Mouse (Mus musculus) heart, embryonic 14.5 days (tissue): Measurements from ENCODE around the gene Zdhhc17. TPM values are rescaled to one million over a fixed set of nuclear protein-coding genes. Genes with fewer than 3 reads are reported as not detected.

Experiments
- ATAC-seq: fragments of 200-750 bp; cut with Nextera tagmentation; 2 replicates; pipeline ENCODE4 v1.8.0; 2017; ENCODE audit warnings: low read depth, moderate TSS enrichment; ENCODE audit not compliant: insufficient number of reproducible peaks, insufficient read depth, low FRiP score
- H3K27ac ChIP-seq, 2 experiments: fragments of 200-500 bp in 1 of 2; fragments of 300-500 bp in 1 of 2; sonication (generic) in 1 of 2; replicated peaks in 1 of 2; 2 replicates each; pipeline ENCODE4 v1.5.1; 2012 to 2014; ENCODE audit warnings: low read depth in 2 of 2, low read length in 2 of 2, control low read depth in 1 of 2, mild to moderate bottlenecking in 1 of 2, mixed read lengths in 1 of 2; ENCODE audit not compliant: control insufficient read depth in 1 of 2, insufficient read depth in 1 of 2
- H3K27me3 ChIP-seq: fragments of 300-500 bp; sonication (generic); 2 replicates; pipeline ENCODE4 v1.6.1; 2014; ENCODE audit warnings: mild to moderate bottlenecking, low read length, control low read depth; ENCODE audit not compliant: control insufficient read depth, insufficient read depth
- H3K36me3 ChIP-seq: fragments of 300-500 bp; sonication (generic); 2 replicates; pipeline ENCODE4 v1.6.1; 2014; ENCODE audit warnings: mild to moderate bottlenecking, control low read depth, low read length, mixed read lengths; ENCODE audit not compliant: control insufficient read depth, insufficient read depth
- H3K4me1 ChIP-seq, 2 experiments: fragments of 200-500 bp in 1 of 2; fragments of 300-500 bp in 1 of 2; sonication (generic) in 1 of 2; 2 replicates each; pipeline ENCODE4 v1.6.1; 2012 to 2014; ENCODE audit warnings: low read length in 2 of 2, control low read depth in 1 of 2, mixed read lengths in 1 of 2; ENCODE audit not compliant: control insufficient read depth in 2 of 2, insufficient read depth in 2 of 2
- H3K4me2 ChIP-seq: fragments of 300-500 bp; sonication (generic); 2 replicates; pipeline ENCODE4 v1.6.1; 2014; ENCODE audit warnings: mild to moderate bottlenecking, low read length
- H3K4me3 ChIP-seq, 2 experiments: fragments of 200-500 bp in 1 of 2; fragments of 300-500 bp in 1 of 2; sonication (generic) in 1 of 2; 2 replicates each; pipeline ENCODE4 v1.5.1; 2012 to 2014; ENCODE audit warnings: low read length in 2 of 2, mild to moderate bottlenecking in 2 of 2, control low read depth in 1 of 2, low read depth in 1 of 2, moderate library complexity in 1 of 2; ENCODE audit not compliant: control insufficient read depth in 1 of 2, insufficient read depth in 1 of 2
- H3K9ac ChIP-seq: fragments of 300-500 bp; sonication (generic); 2 replicates; pipeline ENCODE4 v1.6.1; 2014; ENCODE audit warnings: mild to moderate bottlenecking, low read length
- H3K9me3 ChIP-seq: fragments of 300-500 bp; sonication (generic); 2 replicates; pipeline ENCODE4 v1.6.1; 2016; ENCODE audit warnings: low read length, control low read depth; ENCODE audit not compliant: control insufficient read depth
- WGBS: fragments of 180-500 bp; shearing (Covaris S2); extraction: QIAGEN DNeasy Blood & Tissue Kit; methylation state at CpG from one replicate; pipeline ENCODE4 v1.1.7; 2014; 5-methylcytosine and 5-hydroxymethylcytosine counted together
- polyA plus RNA-seq: library from polyadenylated mRNA; unstranded; fragments of >200 nt; fragmentation: Nextera tagmentation; extraction: Ambion mirVana; gene quantifications from 2 replicates; pipeline ENCODE4 v1.2.1, GENCODE M21; 2014

Zdhhc17 gene
- polyA plus RNA-seq: 18.7 and 23.4 TPM in 2 replicates

- peak within 1 kb of the TSS; percentile 93 to 99 for H3K27ac ChIP-seq
- peak within 1 kb of the TSS; percentile 76 to 96 for H3K4me3 ChIP-seq
- no peaks in the 10 kb centered on the region for H3K36me3 ChIP-seq
- peak; percentile 89 for ATAC-seq
- peak within 1 kb of the TSS; percentile 97 for H3K4me2 ChIP-seq
- H3K9me3 ChIP-seq: no peaks in the 10 kb centered on the region
- under 1% methylated on average over 89 of the region's 112 CpGs for WGBS
- peak within 1 kb of the TSS; percentile 99 for H3K9ac ChIP-seq
- H3K27me3 ChIP-seq: no peaks in the 10 kb centered on the region
- H3K4me1 ChIP-seq: peaks cover 5 to 29% of the 10 kb centered on the region in 2 experiments
Observed at GRCm38 (mm10) chr10:111009641-111010479, at the start of gene Zdhhc17. Gene Zdhhc17 (minus strand): TSS chr10:111010140.

GRCm38 (mm10) chr10:111055770-111056169, 45.8 kb upstream of the Zdhhc17 start:
- Histone ChIP-seq H3K4me2 (no peak overlapping the region), H3K9ac (no peak overlapping the region), H3K27ac (no peak overlapping the region), H3K4me1 (no peaks in the 10 kb centered on the region), H3K4me3 (no peak overlapping the region), H3K36me3 (no peaks in the 10 kb centered on the region), H3K9me3 (no peaks in the 10 kb centered on the region), H3K27me3 (no peaks in the 10 kb centered on the region)
- WGBS: 51% methylated on average over 4 of the region's 4 CpGs
- no peak for ATAC-seq

DNA sequence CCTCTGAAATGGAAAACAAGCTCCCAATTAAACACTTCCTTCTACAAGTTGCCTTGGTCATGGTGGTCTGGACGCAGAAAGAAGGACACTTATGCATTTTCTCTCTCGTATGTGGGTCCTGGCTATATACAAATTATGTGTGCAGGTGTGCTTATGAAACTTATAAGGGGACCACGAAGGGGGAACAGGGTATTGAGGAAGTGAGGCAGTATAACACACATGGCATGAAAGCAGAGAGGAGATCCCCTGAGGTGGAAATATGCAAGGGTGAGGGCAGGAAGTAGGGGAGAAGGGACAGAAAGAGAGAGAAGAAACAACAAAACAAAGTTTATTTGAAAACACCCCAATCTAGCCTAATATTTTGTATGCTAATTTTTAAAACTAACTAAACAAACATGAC, 41.7 kb upstream of the Zdhhc17 start:
- H3K4me2 ChIP-seq: no peak overlapping the region
- H3K9me3 ChIP-seq: no peaks in the 10 kb centered on the region
- no peaks in the 10 kb centered on the region for H3K36me3 ChIP-seq
- 81% methylated on average over 3 of the region's 3 CpGs for WGBS
- no peak overlapping the region for H3K4me3 ChIP-seq
- H3K9ac ChIP-seq: no peak overlapping the region
- no peaks in the 10 kb centered on the region for H3K4me1 ChIP-seq
- no peak overlapping the region for H3K27ac ChIP-seq
- no peak for ATAC-seq
- no peaks in the 10 kb centered on the region for H3K27me3 ChIP-seq

- Histone ChIP-seq H3K4me1 (no peaks in the 10 kb centered on the region), H3K36me3 (no peaks in the 10 kb centered on the region), H3K9me3 (no peaks in the 10 kb centered on the region), H3K27ac (no peak overlapping the region), H3K9ac (no peak overlapping the region), H3K4me3 (no peak overlapping the region), H3K4me2 (no peak overlapping the region), H3K27me3 (no peaks in the 10 kb centered on the region)
- no peak for ATAC-seq
- WGBS: 66% methylated on average over 4 of the region's 4 CpGs
Observed at GRCm38 (mm10) chr10:111050511-111050910, 40.6 kb upstream of the Zdhhc17 start.

DNA sequence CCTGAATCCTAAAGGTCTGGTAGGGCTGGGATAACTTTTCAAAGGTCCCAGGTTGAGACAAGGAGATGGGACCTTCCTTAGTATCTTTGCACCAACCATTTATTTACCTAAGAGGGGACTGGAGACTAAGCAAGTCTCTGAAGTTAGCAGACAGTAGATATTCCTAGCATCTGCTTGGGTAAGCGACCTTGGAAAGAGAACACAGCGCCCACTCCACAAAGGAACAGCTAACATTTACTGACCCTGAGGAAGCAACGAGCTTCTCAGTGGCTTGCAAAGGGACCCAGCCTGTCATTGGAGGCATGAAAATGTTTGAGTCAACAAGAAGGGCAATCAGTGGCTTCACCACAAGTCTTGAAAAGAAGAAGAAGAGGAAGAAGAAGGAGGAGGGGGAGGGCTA, 40.1 kb upstream of the Zdhhc17 start:
- Histone ChIP-seq H3K9ac (no peak overlapping the region), H3K4me1 (no peaks in the 10 kb centered on the region), H3K4me3 (no peak overlapping the region), H3K27ac (no peak overlapping the region), H3K4me2 (no peak overlapping the region), H3K9me3 (no peaks in the 10 kb centered on the region), H3K36me3 (no peaks in the 10 kb centered on the region), H3K27me3 (no peaks in the 10 kb centered on the region)
- ATAC-seq: no peak
- WGBS: 78% methylated on average over 3 of the region's 3 CpGs

GRCm38 (mm10) chr10:111047895-111048294, 38.0 kb upstream of the Zdhhc17 start:
- peaks cover 13% of the 10 kb centered on the region for H3K9me3 ChIP-seq
- H3K4me2 ChIP-seq: no peak overlapping the region
- WGBS: 75% methylated on average over 7 of the region's 7 CpGs

DNA sequence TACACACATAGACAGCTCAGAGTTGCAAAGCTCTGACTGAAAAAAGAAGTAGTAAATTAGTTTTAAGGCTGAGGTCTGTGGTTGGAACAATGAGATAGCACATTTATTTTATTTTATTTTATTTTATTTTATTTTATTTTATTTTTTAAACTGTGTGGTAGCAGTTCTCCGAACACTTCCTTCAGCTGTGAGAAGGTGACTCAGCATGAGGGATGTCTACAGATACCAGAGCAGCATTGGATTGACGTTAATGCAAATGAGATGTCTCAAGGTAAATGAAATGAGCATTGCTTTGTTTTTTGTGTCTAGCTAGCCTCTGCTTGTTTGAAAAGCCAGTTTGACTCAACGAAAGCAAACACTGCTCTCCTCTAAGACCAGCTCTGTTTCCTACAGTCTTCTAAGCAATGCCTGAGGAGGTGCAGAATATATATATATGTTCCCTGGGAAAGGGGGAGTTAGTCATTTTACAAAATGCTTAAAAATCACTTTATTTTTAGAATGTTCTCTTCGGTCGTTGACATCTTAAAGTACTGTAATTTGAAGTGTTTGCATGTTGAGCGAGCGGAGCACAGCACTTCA, 30.2 kb upstream of the Zdhhc17 start:
- H3K9ac ChIP-seq: no peak overlapping the region
- H3K36me3 ChIP-seq: no peaks in the 10 kb centered on the region
- H3K4me1 ChIP-seq: no peaks in the 10 kb centered on the region
- H3K4me3 ChIP-seq: no peak overlapping the region
- peaks cover 16% of the 10 kb centered on the region for H3K9me3 ChIP-seq
- whole genome bisulfite sequencing: 74% methylated on average over 7 of the region's 7 CpGs
- no peaks in the 10 kb centered on the region for H3K27me3 ChIP-seq
- H3K4me2 ChIP-seq: no peak overlapping the region
- ATAC-seq: no peak
- no peak overlapping the region for H3K27ac ChIP-seq

More at GRCm38 (mm10) chr10:111047895-111048294, 38.0 kb upstream of the Zdhhc17 start:
- Histone ChIP-seq H3K27me3 (no peaks in the 10 kb centered on the region), H3K4me3 (no peak overlapping the region), H3K27ac (no peak overlapping the region), H3K36me3 (no peaks in the 10 kb centered on the region), H3K9ac (no peak overlapping the region), H3K4me1 (no peaks in the 10 kb centered on the region)
- ATAC-seq: no peak
